Mouse (Mus musculus) erythroblast, embryonic 14.5 days (primary cell): Measurements from ENCODE around the gene Wipi1.

Source experiments
- GATA1 ChIP-seq: IDR thresholded peaks from 2 replicates; pipeline ENCODE4 v1.6.1; 2012; ENCODE audit warnings: low read length, inconsistent platforms, mixed read lengths
- TAL1 ChIP-seq: IDR thresholded peaks from 3 replicates; pipeline ENCODE4 v1.6.1; 2012; ENCODE audit warnings: low read length, inconsistent platforms, mixed read lengths

- no peak for TF ChIP-seq TAL1
- no peak for TF ChIP-seq GATA1
Measured at GRCm38 (mm10) chr11:109653201-109653600, 41.4 kb upstream of the Wipi1 start.
